Mouse (Mus musculus) CD4-positive helper T cell, adult 2 months (primary cell): ENCODE data around the gene Foxp1.
A peak's percentile ranks its signal among the peaks of the same experiment; 100 is the strongest.

Experiments
- DNase-seq: peaks from one replicate; pipeline ENCODE4 v3.0.0-alpha.2; 2012; ENCODE audit warnings: low read depth, missing footprints, low spot score

Foxp1 gene

DNA sequence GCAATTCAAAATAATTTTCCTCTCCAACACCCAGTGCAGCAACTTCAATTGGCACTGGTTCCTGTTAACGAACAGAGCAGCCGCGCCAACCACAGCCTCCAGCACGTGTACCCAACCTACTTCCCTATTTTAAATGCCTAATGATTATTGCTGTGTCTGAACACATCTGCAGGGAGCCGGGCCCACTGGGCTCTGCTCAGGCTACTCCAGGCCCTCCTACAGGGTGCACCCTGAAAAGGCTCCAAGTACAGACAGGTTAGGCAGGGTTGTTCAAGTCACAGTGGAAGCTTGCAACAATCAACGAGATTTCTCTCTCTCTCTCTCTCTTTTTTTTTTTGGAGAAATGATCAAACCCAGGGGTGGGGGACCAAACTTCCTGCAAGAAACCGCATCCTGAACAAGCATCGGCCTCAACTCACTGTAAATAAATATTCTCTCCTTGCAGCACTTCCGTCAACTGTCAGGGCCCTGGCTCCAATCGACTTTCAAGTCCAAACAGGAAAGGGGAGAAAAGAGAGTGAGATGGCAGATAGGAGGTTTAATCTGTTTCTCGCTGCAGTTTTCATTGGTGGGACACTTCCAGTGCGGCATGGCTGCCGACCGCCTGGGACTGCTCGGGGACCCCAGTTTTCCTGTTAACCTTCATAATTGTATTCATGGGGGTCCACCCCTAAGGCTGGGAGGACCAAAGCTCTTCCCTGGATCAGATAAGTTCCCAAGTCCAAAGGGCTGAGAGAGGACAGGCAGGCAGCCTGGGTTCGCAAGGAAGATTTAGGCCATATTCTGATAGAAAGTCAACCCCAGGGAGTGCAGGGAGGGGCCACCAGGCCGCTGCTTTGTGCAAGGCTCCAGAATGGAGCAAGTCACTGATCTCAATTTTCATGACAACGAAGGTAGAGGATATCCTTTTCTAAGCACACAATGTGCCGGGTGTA is 133.5 kb downstream of the Foxp1 start:
- DNase-seq: peak; percentile 83

DNA sequence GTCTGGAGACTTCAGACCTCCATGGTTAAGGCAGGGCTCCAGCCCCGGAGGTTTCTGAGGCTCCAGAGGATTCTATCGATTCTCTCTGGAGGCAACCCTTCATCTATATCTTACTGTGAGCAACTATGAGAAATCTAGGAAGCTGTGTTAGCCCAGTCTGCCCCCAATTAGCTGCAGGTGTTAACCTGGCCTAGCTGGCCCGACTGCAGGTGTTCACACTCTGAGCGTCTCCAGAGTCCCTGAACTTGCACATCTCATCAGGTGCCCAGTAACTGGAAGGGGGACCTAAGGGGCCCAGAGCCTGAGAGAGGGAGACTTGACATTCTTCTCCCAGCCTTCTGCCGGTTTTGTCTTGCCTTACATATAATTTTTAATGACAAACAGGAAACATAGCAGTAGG is 134.5 kb downstream of the Foxp1 start:
- DNase-seq: no peak

- peak; percentile 62 for DNase-seq
These were observed 137.4 kb downstream of the Foxp1 start for GRCm38 (mm10) chr6:99385059-99385604.

DNA sequence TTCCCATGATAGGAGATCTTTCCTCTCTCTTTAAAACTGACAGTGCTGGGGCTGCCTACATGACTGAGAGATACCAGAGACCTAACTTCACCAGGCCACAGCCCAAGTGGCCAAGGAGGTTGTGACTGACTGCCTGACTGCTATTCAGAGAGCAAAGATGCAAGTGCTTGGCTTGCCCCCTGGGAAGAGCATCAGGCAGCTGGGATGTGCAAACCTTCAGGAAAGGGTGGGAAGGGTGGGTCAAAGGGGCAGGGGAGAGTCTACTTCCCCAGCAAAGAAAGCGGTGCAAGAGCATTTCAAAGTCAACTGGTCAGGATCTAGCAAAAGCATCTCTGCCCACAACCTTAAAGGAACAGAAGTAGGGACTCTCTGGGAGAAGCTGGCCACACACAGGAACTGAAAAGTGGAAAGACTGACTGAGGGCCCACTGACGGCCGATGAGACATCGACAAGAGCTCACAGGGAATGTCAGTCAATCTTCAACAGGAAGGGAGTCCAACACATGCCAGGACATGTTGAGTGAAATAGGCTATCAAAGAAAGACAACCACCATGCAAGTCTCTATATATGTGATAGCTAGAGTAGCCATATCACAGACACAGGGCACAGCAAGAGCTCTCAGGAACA is 138.6 kb downstream of the Foxp1 start:
- DNase-seq: no peak

DNA sequence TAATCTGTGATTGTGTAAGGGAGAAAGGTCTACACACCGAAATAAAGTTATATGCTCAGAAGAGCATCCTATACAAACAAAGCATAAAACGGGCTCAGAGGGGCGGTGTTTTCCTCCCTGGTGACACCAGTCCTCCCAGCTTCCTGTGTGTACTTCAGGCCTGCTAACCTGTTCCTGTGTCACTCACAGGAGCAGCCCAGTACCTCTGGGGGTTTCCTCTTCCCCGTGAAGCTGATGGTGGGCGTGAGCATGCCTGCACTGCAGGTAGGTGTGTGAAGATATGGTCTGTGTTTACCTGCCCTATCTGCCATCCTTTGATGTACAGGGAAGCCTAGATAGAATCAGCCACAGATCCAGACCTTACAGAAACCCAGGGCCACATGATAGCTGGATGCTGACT is 142.4 kb downstream of the Foxp1 start:
- peak; percentile 71 for DNase-seq

DNA sequence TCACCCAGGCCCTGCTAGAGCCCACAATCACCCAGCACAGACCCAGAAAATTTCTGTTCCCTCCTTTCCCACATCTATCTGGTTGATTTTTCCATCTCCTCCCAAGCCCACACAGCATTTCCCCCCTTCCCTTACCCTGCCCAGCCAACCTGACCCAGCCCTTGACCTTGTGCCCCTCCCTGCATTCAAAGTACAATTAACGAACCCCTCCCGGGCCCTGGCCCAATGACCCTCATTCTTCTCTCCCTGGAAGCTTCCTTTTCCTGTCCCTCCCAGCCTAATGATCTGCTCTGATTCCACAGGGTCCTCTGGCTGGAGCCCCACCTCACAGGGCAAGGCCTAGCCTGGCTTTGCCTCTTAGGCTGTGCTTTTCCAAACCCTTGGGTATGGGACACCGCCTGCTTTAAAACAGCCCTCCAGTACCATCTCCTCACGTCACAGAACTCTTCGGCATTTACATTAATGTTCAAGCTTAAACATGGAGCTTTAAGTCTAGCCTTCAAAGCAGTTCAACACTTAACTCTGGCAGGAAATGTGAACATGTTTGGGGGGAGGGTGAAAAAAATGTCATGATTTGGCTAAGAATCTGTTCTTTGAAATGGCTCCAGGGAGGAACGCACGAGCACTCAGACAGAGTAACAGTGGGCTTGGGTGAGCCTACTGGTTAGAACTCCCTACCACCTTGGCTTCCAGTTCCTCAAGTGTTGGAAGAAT is 143.4 kb downstream of the Foxp1 start:
- DNase-seq: peak; percentile 56

GRCm38 (mm10) chr6:99377716-99378115 is 144.8 kb downstream of the Foxp1 start:
- no peak for DNase-seq

DNA sequence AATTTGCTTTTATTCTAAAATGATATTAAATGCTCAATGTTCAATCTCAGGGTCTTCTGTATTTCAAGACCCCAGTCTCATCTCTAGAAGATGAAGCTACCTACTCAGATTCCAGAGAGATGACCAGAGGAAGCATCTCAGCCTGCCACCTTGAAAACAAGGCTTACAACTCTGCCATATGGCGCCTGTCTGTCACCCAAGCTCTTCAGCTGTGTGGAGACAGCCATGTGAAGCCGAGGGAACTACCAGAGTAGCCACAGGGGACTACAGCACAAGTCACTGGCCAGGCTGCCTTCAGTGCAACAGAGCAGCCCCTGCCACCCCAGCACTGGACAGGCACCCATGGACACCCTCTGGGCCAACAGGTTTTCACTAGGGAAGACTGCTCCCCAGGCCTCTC is 145.4 kb downstream of the Foxp1 start:
- no peak for DNase-seq

GRCm38 (mm10) chr6:99376721-99377120 is 145.8 kb downstream of the Foxp1 start:
- no peak for DNase-seq

GRCm38 (mm10) chr6:99375865-99376264 is 146.7 kb downstream of the Foxp1 start:
- peak; percentile 57 for DNase-seq

- DNase-seq: peak; percentile 74
These were observed 147.1 kb downstream of the Foxp1 start for GRCm38 (mm10) chr6:99375376-99375775.

- DNase-seq: peak; percentile 67
These were observed 147.9 kb downstream of the Foxp1 start for GRCm38 (mm10) chr6:99374448-99375271.

DNA sequence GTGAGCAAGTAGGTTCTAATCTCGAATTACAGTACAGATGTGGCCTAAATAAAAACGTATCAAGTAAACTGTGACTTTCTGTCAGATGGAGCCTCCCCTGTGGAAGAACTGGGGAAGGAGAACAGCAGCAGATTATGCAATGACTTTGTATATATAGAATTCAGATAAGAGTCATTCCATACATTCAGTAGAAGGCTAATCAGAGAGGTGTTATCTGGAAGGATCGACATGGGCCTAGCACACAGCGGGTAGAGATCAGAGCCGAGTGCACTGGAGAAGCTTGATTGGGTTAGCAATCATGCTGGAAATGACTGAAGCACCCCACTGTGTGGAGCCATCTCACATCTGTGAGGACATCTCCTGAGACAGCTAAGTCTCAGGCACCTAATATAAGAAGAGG is 150.1 kb downstream of the Foxp1 start:
- no peak for DNase-seq

DNA sequence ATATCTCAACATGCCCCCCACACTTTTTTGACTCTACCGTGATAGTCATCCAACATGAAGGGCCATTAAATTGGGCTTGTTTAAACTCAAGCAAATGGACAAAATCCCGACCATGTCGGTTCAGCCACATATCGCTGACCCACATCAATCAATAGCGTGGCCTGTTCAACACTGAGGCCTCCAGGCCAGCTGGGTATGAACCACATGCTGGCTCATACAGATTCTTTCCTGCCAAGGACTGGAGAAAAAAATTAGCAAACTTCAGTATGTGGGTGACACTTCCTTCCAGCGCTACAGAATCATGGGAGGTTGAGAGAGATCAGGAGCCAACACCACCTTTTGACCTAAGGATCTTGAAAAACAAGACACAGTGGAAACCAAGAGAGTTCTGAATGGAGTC is 150.5 kb downstream of the Foxp1 start:
- DNase-seq: no peak

- DNase-seq: no peak
These were observed 152.6 kb downstream of the Foxp1 start for GRCm38 (mm10) chr6:99369931-99370330.

DNA sequence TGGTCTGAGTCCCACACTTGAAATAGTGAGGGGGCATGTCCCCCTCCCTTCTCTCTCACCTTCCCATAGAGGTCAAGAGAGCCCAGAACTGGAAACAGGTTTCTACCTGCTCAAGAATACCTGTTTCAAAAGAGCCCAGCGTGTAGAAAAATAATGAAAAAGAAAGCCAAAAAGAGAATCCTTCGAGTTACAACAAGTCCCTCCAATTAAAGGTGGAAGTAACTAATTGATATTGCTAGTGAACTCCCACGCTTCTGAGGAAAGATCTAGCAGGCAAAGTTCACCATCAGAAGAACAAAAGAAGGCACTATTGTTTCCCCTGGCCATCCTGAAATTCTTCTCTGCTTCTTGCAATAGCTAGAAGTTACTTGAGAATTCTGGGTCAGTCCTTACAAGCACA is 153.4 kb downstream of the Foxp1 start:
- DNase-seq: no peak

DNA sequence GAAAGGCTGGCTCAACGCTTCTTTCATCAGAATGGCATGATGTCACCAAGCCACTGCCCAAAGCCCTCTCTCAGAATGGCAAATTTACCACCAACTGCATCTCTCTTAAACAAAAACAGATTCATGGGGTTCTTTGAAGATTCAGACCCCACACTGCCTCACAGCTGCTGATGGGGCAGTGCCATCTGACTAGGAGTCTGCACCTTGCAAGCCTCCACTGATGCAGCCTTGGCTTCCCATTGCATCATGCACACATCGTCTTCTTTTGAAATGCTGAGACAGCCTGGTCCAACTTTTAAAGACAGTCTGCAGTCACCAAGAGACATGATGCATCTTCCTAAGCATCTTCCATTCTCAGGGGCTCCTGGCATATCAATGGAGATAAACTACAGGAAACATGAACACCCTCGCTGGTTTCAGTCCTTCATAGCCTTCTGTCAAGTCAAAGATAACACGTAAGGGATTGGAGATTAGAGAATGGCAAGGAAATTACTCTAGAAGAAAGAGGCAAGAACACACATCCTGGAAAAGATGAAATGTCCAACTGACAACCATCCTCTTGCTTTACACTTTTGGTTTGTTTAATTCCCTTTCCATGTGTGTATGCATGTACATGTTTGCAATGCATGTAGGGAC is 154.3 kb downstream of the Foxp1 start:
- DNase-seq: no peak

DNA sequence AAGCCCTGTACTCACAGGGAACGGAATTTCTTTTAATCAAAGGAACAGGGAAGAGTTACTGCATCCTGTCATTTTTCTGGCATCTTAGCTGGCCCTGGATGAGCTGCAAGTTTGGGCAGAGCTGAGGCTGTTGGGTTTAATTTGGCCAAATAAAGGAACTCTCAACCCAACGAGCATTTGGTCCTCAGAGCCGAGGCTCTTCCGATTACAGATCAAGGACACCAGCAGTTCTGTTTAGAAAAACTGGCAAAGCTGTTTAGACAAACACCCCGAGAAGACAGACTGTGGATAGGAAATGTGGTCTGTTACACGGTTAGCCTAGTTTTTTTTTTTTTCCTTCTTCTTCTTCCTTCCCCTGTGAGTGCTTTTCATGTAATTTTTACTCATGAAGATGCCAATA is 158.0 kb downstream of the Foxp1 start:
- DNase-seq: peak; percentile 27

DNA sequence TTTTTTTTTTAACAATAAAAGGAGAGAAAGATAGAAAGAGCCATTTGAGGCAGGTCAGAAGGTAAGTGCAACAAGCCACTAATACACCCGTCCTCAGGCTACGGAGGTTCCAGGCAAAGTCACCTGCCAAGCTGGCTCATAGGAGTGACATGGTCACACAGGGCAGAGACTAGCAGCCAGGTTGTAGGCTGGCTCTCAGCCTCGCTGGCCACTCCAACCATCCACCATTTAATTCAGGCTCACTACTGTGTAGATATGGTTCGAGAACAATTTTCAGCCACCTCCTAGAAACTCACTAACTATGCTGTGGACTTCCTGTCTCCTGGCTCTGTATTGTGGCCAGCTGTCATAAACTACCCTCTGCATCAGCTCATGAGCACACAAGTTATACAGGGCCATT is 161.9 kb downstream of the Foxp1 start:
- no peak for DNase-seq

DNA sequence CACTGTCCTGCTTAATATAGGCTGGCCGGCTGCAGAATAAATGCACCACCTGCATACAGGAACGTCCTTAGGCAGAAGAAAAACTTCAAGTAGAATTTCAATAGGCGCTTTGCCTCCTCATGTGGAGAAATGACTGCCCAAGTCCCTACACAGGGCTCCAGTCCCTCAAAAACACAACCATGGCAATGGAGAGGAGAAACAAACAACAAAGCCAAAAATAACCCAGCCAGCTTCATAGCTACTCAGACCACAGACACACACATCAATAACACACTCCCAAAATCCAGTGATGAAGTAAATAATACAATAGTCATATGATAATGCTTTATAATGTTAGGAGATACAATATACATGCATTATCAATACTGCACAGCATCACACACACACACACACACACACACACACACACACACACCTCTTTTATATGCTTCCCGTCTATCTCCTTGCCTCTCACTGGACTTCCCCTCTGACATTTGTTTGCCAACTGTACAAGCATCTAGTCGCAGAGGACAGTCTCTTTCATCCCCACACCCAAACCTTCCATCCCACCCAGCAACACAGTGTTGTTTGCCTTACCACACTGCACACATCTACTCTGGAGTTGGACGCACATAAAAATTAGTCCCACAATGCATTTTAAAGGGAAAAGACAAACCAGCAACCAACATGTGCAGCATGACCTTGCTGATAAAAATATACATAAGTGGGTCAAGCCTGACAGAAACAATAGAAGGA is 162.6 kb downstream of the Foxp1 start:
- no peak for DNase-seq
